Mouse (Mus musculus) leukemia stem cell, adult 10-12 weeks (primary cell): Measurements from ENCODE around the gene Slc15a2. TPM values are rescaled to one million over a fixed set of nuclear protein-coding genes. Genes with fewer than 3 reads are reported as not detected.

Source experiments
- polyA plus RNA-seq: library from polyadenylated mRNA; stranded (reverse); fragments of >175 nt; gene quantifications from 2 replicates; pipeline ENCODE4 v1.2.3, GENCODE M21; 2012; ENCODE audit warnings: low replicate concordance

Slc15a2 gene
- polyA plus RNA-seq = 0.16 and 0.38 TPM in 2 replicates

GRCm38 (mm10) chr16:36784594-36785313, at the start of gene Slc15a2:
TSS of gene Slc15a2 (minus strand) at chr16:36784962.

GRCm38 (mm10) chr16:36828054-36828786, 43.5 kb upstream of the Slc15a2 start, which contains the start of gene Iqcb1:
TSS of gene Iqcb1 (plus strand) at chr16:36828385.

Other genes with a start within 250 kb of the Slc15a2 start
- not detected in 2 replicates for gene Casr, start 222.8 kb downstream of the Slc15a2 start, polyA plus RNA-seq
- 0.07 and 0.98 TPM in 2 replicates for gene Cd86, start 118.9 kb downstream of the Slc15a2 start, polyA plus RNA-seq
- gene Ildr1, start 91.0 kb downstream of the Slc15a2 start, polyA plus RNA-seq = 1.3 and 2.7 TPM in 2 replicates
- 0.06 and 0.94 TPM in 2 replicates for gene Iqcb1, start 43.4 kb upstream of the Slc15a2 start, polyA plus RNA-seq
- 1.1 and 4.2 TPM in 2 replicates for gene Eaf2, start 90.0 kb upstream of the Slc15a2 start, polyA plus RNA-seq
- 11.3 and 17.2 TPM in 2 replicates for gene Golgb1, start 90.2 kb upstream of the Slc15a2 start, polyA plus RNA-seq
- gene Hcls1, start 150.0 kb upstream of the Slc15a2 start, polyA plus RNA-seq = 31.8 and 42.0 TPM in 2 replicates
- gene Fbxo40, start 205.5 kb upstream of the Slc15a2 start, polyA plus RNA-seq = 0.07 and 0.22 TPM in 2 replicates
- 4.0 and 6.3 TPM in 2 replicates for gene Polq, start 226.8 kb upstream of the Slc15a2 start, polyA plus RNA-seq